Mouse (Mus musculus): Measurements from ENCODE around the gene Gm20683. TPM values are rescaled to one million over a fixed set of nuclear protein-coding genes. Genes with fewer than 3 reads are reported as not detected.

Gene Gm20683
- total and polyA plus RNA-seq, 2 experiments = 2.7 to 26.9 TPM

- H3K79me2 ChIP-seq (ENCODE audit: control insufficient read depth, insufficient read depth, low read length) = peaks cover 9% of the 10 kb centered on the region; the same call in 1 of the 2 replicates
- 27% methylated on average over 5 of the region's 5 CpGs for WGBS
- no peak within 1 kb of the TSS for H3K9ac ChIP-seq (ENCODE audit: low read depth, low read length)
- no peak for DNase-seq (ENCODE audit: extremely low read depth, low read depth, low spot score)
- TF ChIP-seq CTCF (IDR thresholded peaks at IDR 0.05; ENCODE audit: low read depth, low read length) (no peak), POLR2A (IDR thresholded peaks at IDR 0.05; ENCODE audit: extremely low read depth, insufficient read depth, low read length) (no peak)
- H3K36me3 ChIP-seq (ENCODE audit: control insufficient read depth, insufficient read depth, low read length) = peaks cover 4% of the 10 kb centered on the region; the same call in 1 of the 2 replicates
- no peaks in the 10 kb centered on the region for H3K27me3 ChIP-seq (ENCODE audit: control insufficient read depth, insufficient read depth, low read length)
- peak within 1 kb of the TSS; percentile 15 for H3K27ac ChIP-seq (replicated peaks; ENCODE audit: insufficient read depth, low read depth, low read length)
- H3K4me1 ChIP-seq (ENCODE audit: control insufficient read depth, insufficient read depth, low read length) = peaks cover 19% of the 10 kb centered on the region
- H3K4me3 ChIP-seq (ENCODE audit: insufficient read depth, low read depth, low read length) = no peak within 1 kb of the TSS
Observed at GRCm38 (mm10) chr17:25880196-25880910, 38.8 kb upstream of the Gm20683 start, which contains the start of gene Wfikkn1. TSS of gene Wfikkn1 (minus strand) at chr17:25880858.

DNA sequence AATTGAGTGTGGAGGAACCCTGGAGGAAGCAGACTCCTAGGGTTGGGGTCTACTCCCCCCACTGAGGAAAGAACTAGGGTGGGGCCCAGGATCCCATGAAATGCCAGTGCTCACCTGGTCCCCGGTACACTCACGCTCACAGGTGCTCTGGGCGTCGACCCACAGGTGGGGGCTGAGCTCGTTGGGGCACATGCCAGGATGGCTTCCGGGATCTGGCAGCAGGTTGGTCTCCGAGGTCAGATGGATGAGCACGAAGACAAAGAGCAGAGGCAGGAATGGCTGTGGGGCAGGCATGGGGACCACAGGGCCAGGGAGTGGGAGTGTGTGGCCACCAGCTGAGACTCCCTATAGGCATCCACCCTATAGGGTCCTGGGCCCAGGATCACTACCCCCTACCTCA, 38.2 kb upstream of the Gm20683 start:
- Histone ChIP-seq H3K27me3 (ENCODE audit: control insufficient read depth, insufficient read depth, low read length) (no peaks in the 10 kb centered on the region), H3K9ac (ENCODE audit: low read depth, low read length) (no peak overlapping the region), H3K4me1 (ENCODE audit: control insufficient read depth, insufficient read depth, low read length) (peaks cover 19% of the 10 kb centered on the region), H3K79me2 (ENCODE audit: control insufficient read depth, insufficient read depth, low read length) (peaks cover 9% of the 10 kb centered on the region; the same call in 1 of the 2 replicates), H3K27ac (replicated peaks; ENCODE audit: insufficient read depth, low read depth, low read length) (no peak overlapping the region), H3K4me3 (ENCODE audit: insufficient read depth, low read depth, low read length) (no peak overlapping the region), H3K36me3 (ENCODE audit: control insufficient read depth, insufficient read depth, low read length) (peaks cover 4% of the 10 kb centered on the region; the same call in 1 of the 2 replicates)
- WGBS = 75% methylated on average over 8 of the region's 8 CpGs
- no peak for DNase-seq (ENCODE audit: extremely low read depth, low read depth, low spot score)
- TF ChIP-seq POLR2A (IDR thresholded peaks at IDR 0.05; ENCODE audit: extremely low read depth, insufficient read depth, low read length) (no peak), CTCF (IDR thresholded peaks at IDR 0.05; ENCODE audit: low read depth, low read length) (no peak)

DNA sequence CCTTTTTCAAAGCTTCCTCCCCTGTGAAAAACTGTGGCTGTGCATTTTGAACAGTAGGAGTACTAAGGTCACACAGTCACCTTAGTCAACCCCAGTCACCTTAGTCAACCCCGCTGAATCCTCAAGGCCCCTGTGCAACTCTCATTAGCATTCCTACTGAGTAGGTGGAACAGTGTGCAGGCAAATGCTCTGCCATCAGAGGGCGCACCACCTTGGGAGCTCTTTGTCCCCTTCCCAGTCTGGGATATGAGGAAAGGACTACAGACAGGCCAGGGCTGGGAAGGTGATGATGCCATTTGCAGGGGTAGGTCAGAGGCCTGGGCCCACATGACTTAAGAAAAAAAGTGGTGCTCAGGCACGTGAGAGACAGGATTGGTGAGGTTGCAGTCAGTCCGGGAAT, 37.7 kb upstream of the Gm20683 start:
- H3K4me3 ChIP-seq (ENCODE audit: insufficient read depth, low read depth, low read length) = no peak overlapping the region
- peak; percentile 62 for DNase-seq (ENCODE audit: extremely low read depth, low read depth, low spot score)
- H3K27me3 ChIP-seq (ENCODE audit: control insufficient read depth, insufficient read depth, low read length) = no peaks in the 10 kb centered on the region
- no peak overlapping the region for H3K27ac ChIP-seq (replicated peaks; ENCODE audit: insufficient read depth, low read depth, low read length)
- H3K9ac ChIP-seq (ENCODE audit: low read depth, low read length) = no peak overlapping the region
- no peak for TF ChIP-seq POLR2A (IDR thresholded peaks at IDR 0.05; ENCODE audit: extremely low read depth, insufficient read depth, low read length)
- peak; percentile 73 for TF ChIP-seq CTCF (IDR thresholded peaks at IDR 0.05; ENCODE audit: low read depth, low read length)
- peaks cover 9% of the 10 kb centered on the region; the same call in 1 of the 2 replicates for H3K79me2 ChIP-seq (ENCODE audit: control insufficient read depth, insufficient read depth, low read length)
- WGBS = 66% methylated on average over 4 of the region's 4 CpGs
- H3K4me1 ChIP-seq (ENCODE audit: control insufficient read depth, insufficient read depth, low read length) = peaks cover 20% of the 10 kb centered on the region
- H3K36me3 ChIP-seq (ENCODE audit: control insufficient read depth, insufficient read depth, low read length) = peaks cover 4% of the 10 kb centered on the region; the same call in 1 of the 2 replicates

DNA sequence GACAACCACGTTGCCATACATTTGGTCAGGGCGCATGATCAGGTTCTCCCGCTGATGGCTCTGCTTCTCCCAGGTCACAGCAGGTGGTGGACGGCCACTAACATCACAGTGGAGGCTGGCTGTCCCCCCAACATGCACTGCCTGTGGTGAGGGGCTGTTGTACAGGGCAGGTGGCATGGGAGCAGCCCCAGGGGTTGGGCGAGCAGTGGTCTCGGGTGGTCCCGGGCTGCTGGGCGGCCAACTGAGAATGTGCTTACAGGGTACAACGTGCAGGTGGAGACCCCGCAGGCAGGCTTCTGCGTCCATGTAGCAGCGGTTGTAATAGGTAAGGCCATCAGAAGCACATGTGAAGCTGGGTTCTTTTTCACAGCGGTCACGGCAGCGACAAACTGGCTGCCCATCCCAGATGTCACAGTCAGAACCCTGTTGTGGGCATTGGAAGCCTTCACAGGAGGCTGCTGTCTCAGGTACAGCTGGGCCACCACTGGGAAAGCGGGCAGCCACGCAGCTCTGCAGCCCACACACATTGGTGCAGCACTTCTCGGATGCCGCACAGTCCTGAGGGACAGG, 37.1 kb upstream of the Gm20683 start:
- Histone ChIP-seq H3K27ac (replicated peaks; ENCODE audit: insufficient read depth, low read depth, low read length) (no peak overlapping the region), H3K4me3 (ENCODE audit: insufficient read depth, low read depth, low read length) (no peak overlapping the region), H3K79me2 (ENCODE audit: control insufficient read depth, insufficient read depth, low read length) (peaks cover 9% of the 10 kb centered on the region; the same call in 1 of the 2 replicates), H3K4me1 (ENCODE audit: control insufficient read depth, insufficient read depth, low read length) (peaks cover 22% of the 10 kb centered on the region), H3K36me3 (ENCODE audit: control insufficient read depth, insufficient read depth, low read length) (no peaks in the 10 kb centered on the region; the same call in 1 of the 2 replicates), H3K27me3 (ENCODE audit: control insufficient read depth, insufficient read depth, low read length) (no peaks in the 10 kb centered on the region), H3K9ac (ENCODE audit: low read depth, low read length) (no peak overlapping the region)
- TF ChIP-seq POLR2A (IDR thresholded peaks at IDR 0.05; ENCODE audit: extremely low read depth, insufficient read depth, low read length) = no peak
- no peak for TF ChIP-seq CTCF (IDR thresholded peaks at IDR 0.05; ENCODE audit: low read depth, low read length)
- 92% methylated on average over 19 of the region's 19 CpGs for WGBS
- DNase-seq (ENCODE audit: extremely low read depth, low read depth, low spot score) = no peak

GRCm38 (mm10) chr17:25877741-25878610, 36.4 kb upstream of the Gm20683 start:
- Histone ChIP-seq H3K36me3 (ENCODE audit: control insufficient read depth, insufficient read depth, low read length) (no peaks in the 10 kb centered on the region), H3K27me3 (ENCODE audit: control insufficient read depth, insufficient read depth, low read length) (no peaks in the 10 kb centered on the region)
- WGBS = 90% methylated on average over 32 of the region's 32 CpGs

More at GRCm38 (mm10) chr17:25877741-25878610, 36.4 kb upstream of the Gm20683 start:
- H3K9ac ChIP-seq (ENCODE audit: low read depth, low read length) = no peak overlapping the region
- H3K4me1 ChIP-seq (ENCODE audit: control insufficient read depth, insufficient read depth, low read length) = peaks cover 22% of the 10 kb centered on the region
- H3K4me3 ChIP-seq (ENCODE audit: insufficient read depth, low read depth, low read length) = no peak overlapping the region
- H3K79me2 ChIP-seq (ENCODE audit: control insufficient read depth, insufficient read depth, low read length) = peaks cover 7% of the 10 kb centered on the region; the same call in 1 of the 2 replicates
- no peak for DNase-seq (ENCODE audit: extremely low read depth, low read depth, low spot score)
- no peak overlapping the region for H3K27ac ChIP-seq (replicated peaks; ENCODE audit: insufficient read depth, low read depth, low read length)
- TF ChIP-seq CTCF (IDR thresholded peaks at IDR 0.05; ENCODE audit: low read depth, low read length) (no peak), POLR2A (IDR thresholded peaks at IDR 0.05; ENCODE audit: extremely low read depth, insufficient read depth, low read length) (no peak)

All from liver, adult 2 months (tissue).